Mouse (Mus musculus) stomach, embryonic 14.5 days (tissue): ENCODE results near the gene Ccdc117. TPM values are rescaled to one million over a fixed set of nuclear protein-coding genes. Genes with fewer than 3 reads are reported as not detected.

Source experiments
- ATAC-seq: fragments of 200-750 bp; cut with Nextera tagmentation; 2 replicates; pipeline ENCODE4 v1.8.0; 2017; ENCODE audit warnings: low read depth, moderate TSS enrichment; ENCODE audit not compliant: insufficient number of reproducible peaks, insufficient read depth, low FRiP score
- H3K27ac ChIP-seq: fragments of 300-500 bp; sonication (generic); 2 replicates; pipeline ENCODE4 v1.5.1; 2014; ENCODE audit warnings: mild to moderate bottlenecking, low read length, moderate library complexity, mixed read lengths
- H3K27me3 ChIP-seq: fragments of 300-500 bp; sonication (generic); 2 replicates; pipeline ENCODE4 v1.6.1; 2014; ENCODE audit warnings: low read length, control low read depth, mixed read lengths; ENCODE audit not compliant: control insufficient read depth, insufficient read depth
- H3K36me3 ChIP-seq: fragments of 300-500 bp; sonication (generic); 2 replicates; pipeline ENCODE4 v1.6.1; 2014; ENCODE audit warnings: mild to moderate bottlenecking, control low read depth, low read length, moderate library complexity, mixed read lengths; ENCODE audit not compliant: control insufficient read depth, insufficient read depth
- H3K4me1 ChIP-seq: fragments of 300-500 bp; sonication (generic); 2 replicates; pipeline ENCODE4 v1.6.1; 2014; ENCODE audit warnings: low read length, control low read depth, mixed read lengths; ENCODE audit not compliant: control insufficient read depth, insufficient read depth
- H3K4me2 ChIP-seq: fragments of 300-500 bp; sonication (generic); replicated peaks from 2 replicates; pipeline ENCODE4 v1.6.1; 2014; ENCODE audit warnings: low read depth, low read length, control low read depth
- H3K4me3 ChIP-seq: fragments of 300-500 bp; sonication (generic); 2 replicates; pipeline ENCODE4 v1.5.1; 2014; ENCODE audit warnings: low read depth, low read length, control low read depth
- H3K9ac ChIP-seq: fragments of 300-500 bp; sonication (generic); replicated peaks from 2 replicates; pipeline ENCODE4 v1.6.1; 2014; ENCODE audit warnings: low read depth, mild to moderate bottlenecking, control low read depth, low read length, moderate library complexity, mixed read lengths
- H3K9me3 ChIP-seq: fragments of 300-500 bp; sonication (generic); 2 replicates; pipeline ENCODE4 v1.6.1; 2016; ENCODE audit warnings: low read depth, low read length, control low read depth; ENCODE audit not compliant: control insufficient read depth
- WGBS: fragments of 180-500 bp; shearing (Covaris S2); extraction: QIAGEN DNeasy Blood & Tissue Kit; methylation state at CpG from one replicate; pipeline ENCODE4 v1.1.7; 2014; 5-methylcytosine and 5-hydroxymethylcytosine counted together
- polyA plus RNA-seq: library from polyadenylated mRNA; unstranded; fragments of >200 nt; fragmentation: Nextera tagmentation; extraction: Ambion mirVana; gene quantifications from 2 replicates; pipeline ENCODE4 v1.2.1, GENCODE M21; 2014

Ccdc117 gene
- polyA plus RNA-seq, 1 experiment from 2014 or later, result 19.4 TPM

DNA sequence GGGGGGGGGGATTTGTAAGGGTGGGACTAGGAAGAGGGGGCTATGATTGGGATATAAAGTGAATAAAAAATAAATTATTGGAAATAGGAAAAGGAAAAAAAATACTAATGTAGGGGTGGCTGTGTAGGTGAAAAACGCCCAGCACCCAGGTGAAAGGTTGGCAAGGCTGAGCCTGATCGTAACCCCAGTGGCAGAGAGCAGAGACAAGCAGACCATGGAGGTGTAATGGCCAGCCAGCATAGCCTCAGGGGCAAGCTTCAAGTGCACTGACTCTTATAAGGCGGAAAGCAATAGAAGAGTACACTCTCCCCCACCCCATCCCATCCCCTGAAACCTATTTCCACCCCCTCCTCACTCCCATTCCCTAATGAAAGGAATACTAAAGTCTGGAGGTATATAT lies 22.3 kb downstream of the Ccdc117 start:
- WGBS, result 87% methylated on average over 3 of the region's 3 CpGs
- Histone ChIP-seq H3K4me2 (no peak overlapping the region), H3K36me3 (peaks cover 19% of the 10 kb centered on the region), H3K9me3 (no peaks in the 10 kb centered on the region), H3K27me3 (no peaks in the 10 kb centered on the region), H3K4me1 (peaks cover 13% of the 10 kb centered on the region; the same call in 1 of the 2 replicates), H3K9ac (no peak overlapping the region), H3K27ac (no peak overlapping the region), H3K4me3 (no peak overlapping the region)
- ATAC-seq, result no peak

- H3K4me1 ChIP-seq, result peaks cover 3% of the 10 kb centered on the region; the same call in 1 of the 2 replicates
- H3K9ac ChIP-seq, result no peak overlapping the region
- ATAC-seq, result no peak
- no peak overlapping the region for H3K4me3 ChIP-seq
- 63% methylated on average over 6 of the region's 6 CpGs for WGBS
- no peak overlapping the region for H3K4me2 ChIP-seq
- H3K36me3 ChIP-seq, result no peaks in the 10 kb centered on the region
- no peak overlapping the region for H3K27ac ChIP-seq
- H3K27me3 ChIP-seq, result no peaks in the 10 kb centered on the region
- no peaks in the 10 kb centered on the region for H3K9me3 ChIP-seq
Observed at GRCm38 (mm10) chr11:5517346-5517745, 24.6 kb downstream of the Ccdc117 start.

- H3K4me2 ChIP-seq, result no peak overlapping the region
- H3K27me3 ChIP-seq, result no peaks in the 10 kb centered on the region
- ATAC-seq, result no peak
- no peak overlapping the region for H3K4me3 ChIP-seq
- 93% methylated on average over 14 of the region's 14 CpGs for WGBS
- no peaks in the 10 kb centered on the region for H3K4me1 ChIP-seq
- H3K9me3 ChIP-seq, result no peaks in the 10 kb centered on the region
- H3K9ac ChIP-seq, result no peak overlapping the region
- H3K36me3 ChIP-seq, result no peaks in the 10 kb centered on the region
- H3K27ac ChIP-seq, result no peak overlapping the region
Observed at GRCm38 (mm10) chr11:5516617-5517016, 25.4 kb downstream of the Ccdc117 start.

DNA sequence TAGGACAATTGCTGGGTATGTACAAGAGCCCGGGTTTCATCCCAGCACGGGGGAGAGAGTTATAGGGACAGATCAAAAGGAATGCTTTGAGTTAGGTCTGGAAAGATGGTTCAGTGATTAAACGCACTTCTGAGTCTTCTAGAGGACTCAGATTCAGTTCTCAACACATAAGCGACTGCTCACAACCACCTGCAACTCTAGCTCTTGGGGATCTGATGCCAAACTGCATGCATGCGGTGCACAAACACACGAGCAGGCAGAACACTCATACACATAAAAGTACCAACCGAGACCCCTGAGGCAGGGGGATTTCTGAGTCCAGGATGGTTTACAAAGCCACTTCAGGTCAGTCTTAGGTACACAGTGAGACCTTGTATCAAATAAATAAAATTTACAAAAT lies 25.8 kb downstream of the Ccdc117 start:
- H3K27ac ChIP-seq, result no peak overlapping the region
- no peaks in the 10 kb centered on the region for H3K4me1 ChIP-seq
- ATAC-seq, result no peak
- no peak overlapping the region for H3K9ac ChIP-seq
- no peaks in the 10 kb centered on the region for H3K27me3 ChIP-seq
- no peak overlapping the region for H3K4me2 ChIP-seq
- H3K36me3 ChIP-seq, result no peaks in the 10 kb centered on the region
- WGBS, result 78% methylated on average over 7 of the region's 7 CpGs
- H3K4me3 ChIP-seq, result no peak overlapping the region
- H3K9me3 ChIP-seq, result no peaks in the 10 kb centered on the region

GRCm38 (mm10) chr11:5515655-5516054 lies 26.3 kb downstream of the Ccdc117 start:
- 82% methylated on average over 6 of the region's 6 CpGs for WGBS
- H3K36me3 ChIP-seq, result no peaks in the 10 kb centered on the region
- H3K9me3 ChIP-seq, result no peaks in the 10 kb centered on the region
- no peak overlapping the region for H3K4me3 ChIP-seq
- H3K9ac ChIP-seq, result no peak overlapping the region
- no peak overlapping the region for H3K27ac ChIP-seq
- H3K4me1 ChIP-seq, result no peaks in the 10 kb centered on the region
- no peak for ATAC-seq
- no peak overlapping the region for H3K4me2 ChIP-seq
- no peaks in the 10 kb centered on the region for H3K27me3 ChIP-seq

DNA sequence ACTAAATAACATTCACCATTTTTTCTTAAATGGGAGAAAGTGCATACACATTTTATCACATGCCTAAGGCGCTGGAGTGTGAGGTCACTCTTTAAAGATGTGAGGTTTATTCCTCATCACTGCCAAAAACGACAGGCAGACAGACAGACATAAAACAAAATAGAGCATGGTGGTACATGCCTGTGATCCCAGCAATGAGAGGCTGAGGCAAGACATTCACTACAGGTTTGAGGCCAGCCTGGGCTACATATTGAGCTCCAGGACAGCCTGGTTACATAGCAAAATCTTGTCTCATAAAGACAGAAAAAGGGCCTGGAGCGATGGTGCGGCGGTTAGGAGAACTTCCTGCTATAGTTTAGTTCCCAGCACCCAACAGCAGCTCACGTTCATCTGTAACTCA lies 26.8 kb downstream of the Ccdc117 start:
- no peak for ATAC-seq
- no peaks in the 10 kb centered on the region for H3K27me3 ChIP-seq
- no peak overlapping the region for H3K4me2 ChIP-seq
- WGBS, result 77% methylated on average over 6 of the region's 6 CpGs
- no peak overlapping the region for H3K4me3 ChIP-seq
- H3K4me1 ChIP-seq, result no peaks in the 10 kb centered on the region
- no peak overlapping the region for H3K27ac ChIP-seq
- H3K36me3 ChIP-seq, result no peaks in the 10 kb centered on the region
- H3K9ac ChIP-seq, result no peak overlapping the region
- no peaks in the 10 kb centered on the region for H3K9me3 ChIP-seq

DNA sequence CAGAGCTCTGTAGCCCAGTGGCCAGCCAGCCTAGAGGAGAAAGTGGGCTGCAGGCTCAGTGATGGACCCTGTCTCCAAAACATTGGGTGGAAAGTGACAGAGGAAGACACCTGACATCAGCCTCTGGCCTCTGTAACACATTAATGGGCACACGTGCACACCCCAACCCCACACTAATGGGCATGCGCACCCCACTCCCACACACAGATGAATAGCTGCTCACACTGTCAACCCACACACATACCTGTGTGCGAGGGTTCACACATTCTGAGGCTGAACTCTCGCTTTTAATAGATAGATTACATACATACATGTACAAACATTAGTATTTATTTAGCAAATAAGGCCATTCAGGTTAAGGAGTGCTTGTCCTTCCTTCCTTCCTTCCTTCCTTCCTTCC lies 27.9 kb downstream of the Ccdc117 start:
- Histone ChIP-seq H3K9me3 (no peaks in the 10 kb centered on the region), H3K27me3 (no peaks in the 10 kb centered on the region), H3K4me3 (no peak overlapping the region), H3K27ac (no peak overlapping the region), H3K36me3 (no peaks in the 10 kb centered on the region), H3K4me2 (no peak overlapping the region), H3K4me1 (no peaks in the 10 kb centered on the region), H3K9ac (no peak overlapping the region)
- no peak for ATAC-seq
- 77% methylated on average over 4 of the region's 4 CpGs for WGBS

DNA sequence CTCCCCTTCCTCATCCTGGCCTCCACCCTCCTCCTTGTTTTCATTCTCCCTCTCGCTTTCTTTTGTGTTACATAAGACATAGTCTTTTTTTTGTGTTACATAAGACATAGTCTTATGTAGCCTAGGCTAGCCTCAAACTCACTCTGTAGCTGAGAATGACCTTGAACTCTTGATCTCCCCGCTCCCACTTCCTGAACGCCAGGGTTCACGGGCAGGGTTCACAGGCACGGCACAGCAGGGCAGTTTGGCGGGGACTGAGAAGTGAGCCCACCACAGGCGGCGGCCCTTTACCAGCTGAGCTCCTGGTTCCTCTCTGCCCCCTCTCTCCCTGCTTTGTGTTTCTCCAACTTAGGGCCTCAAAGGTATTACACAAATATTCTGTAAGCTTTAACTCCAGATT lies 29.0 kb downstream of the Ccdc117 start:
- H3K4me3 ChIP-seq, result no peak overlapping the region
- WGBS, result 76% methylated on average over 8 of the region's 8 CpGs

GRCm38 (mm10) chr11:5512099-5512725 lies 29.8 kb downstream of the Ccdc117 start:
- Histone ChIP-seq H3K4me1 (no peaks in the 10 kb centered on the region), H3K4me3 (no peak overlapping the region), H3K9ac (no peak overlapping the region), H3K27me3 (no peaks in the 10 kb centered on the region), H3K9me3 (no peaks in the 10 kb centered on the region), H3K27ac (no peak overlapping the region), H3K36me3 (no peaks in the 10 kb centered on the region), H3K4me2 (no peak overlapping the region)
- 74% methylated on average over 12 of the region's 12 CpGs for WGBS
- ATAC-seq, result no peak

More for the DNA sequence above, 29.0 kb downstream of the Ccdc117 start:
- Histone ChIP-seq H3K9me3 (no peaks in the 10 kb centered on the region), H3K36me3 (no peaks in the 10 kb centered on the region), H3K4me2 (no peak overlapping the region), H3K4me1 (no peaks in the 10 kb centered on the region), H3K27me3 (no peaks in the 10 kb centered on the region), H3K9ac (no peak overlapping the region), H3K27ac (no peak overlapping the region)
- ATAC-seq, result no peak
